Mouse (Mus musculus): ENCODE measurements around the gene Ddx58.

- TF ChIP-seq CTCF (IDR thresholded peaks at IDR 0.05; ENCODE audit: borderline replicate concordance, extremely low read depth, insufficient read depth, insufficient read length) (no peak), POLR2A (IDR thresholded peaks at IDR 0.05; ENCODE audit: borderline replicate concordance, extremely low read depth, insufficient read depth, insufficient read length, poor library complexity, severe bottlenecking) (no peak)
Measured at GRCm38 (mm10) chr4:40244035-40244434, 4.4 kb upstream of the Ddx58 start.
